Mouse (Mus musculus) splenic B cell, adult 2 months (primary cell): ENCODE data around the gene Olfr690.

ENCODE experiments used
- DNase-seq: peaks from one replicate; pipeline ENCODE4 v3.0.0-alpha.2; 2011; ENCODE audit warnings: low read depth, low spot score
- H3K27me3 ChIP-seq: 2 replicates; pipeline ENCODE4 v1.6.1; 2012; ENCODE audit warnings: mild to moderate bottlenecking, low read length, moderate library complexity, mixed read lengths; ENCODE audit not compliant: control insufficient read depth, poor library complexity, insufficient read depth, severe bottlenecking
- H3K36me3 ChIP-seq: 2 replicates; pipeline ENCODE4 v1.6.1; 2012; ENCODE audit warnings: mild to moderate bottlenecking, low read length, moderate library complexity, mixed read lengths; ENCODE audit not compliant: control insufficient read depth, poor library complexity, insufficient read depth, severe bottlenecking

Olfr690 gene

DNA sequence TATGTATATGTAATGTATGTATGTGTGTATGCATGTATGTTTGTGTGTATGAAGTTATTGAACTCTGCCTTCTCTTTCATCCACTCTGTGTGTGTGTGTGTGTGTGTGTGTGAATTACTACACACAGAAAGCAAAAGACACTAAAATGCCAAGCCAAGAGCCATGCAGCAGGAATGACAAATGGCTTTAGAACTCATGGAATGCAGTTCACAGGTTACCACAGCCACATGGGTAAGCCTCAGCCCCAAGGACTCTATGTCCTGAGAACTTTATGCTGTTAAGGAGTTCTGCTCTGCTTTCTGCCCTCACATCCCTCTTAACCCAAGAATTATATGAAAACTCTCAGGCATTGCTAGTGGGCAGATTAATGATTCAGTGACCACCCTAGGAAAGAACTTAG, 43.9 kb downstream of the Olfr690 start:
- Histone ChIP-seq H3K36me3 (no peaks in the 10 kb centered on the region), H3K27me3 (no peaks in the 10 kb centered on the region)
- no peak for DNase-seq

DNA sequence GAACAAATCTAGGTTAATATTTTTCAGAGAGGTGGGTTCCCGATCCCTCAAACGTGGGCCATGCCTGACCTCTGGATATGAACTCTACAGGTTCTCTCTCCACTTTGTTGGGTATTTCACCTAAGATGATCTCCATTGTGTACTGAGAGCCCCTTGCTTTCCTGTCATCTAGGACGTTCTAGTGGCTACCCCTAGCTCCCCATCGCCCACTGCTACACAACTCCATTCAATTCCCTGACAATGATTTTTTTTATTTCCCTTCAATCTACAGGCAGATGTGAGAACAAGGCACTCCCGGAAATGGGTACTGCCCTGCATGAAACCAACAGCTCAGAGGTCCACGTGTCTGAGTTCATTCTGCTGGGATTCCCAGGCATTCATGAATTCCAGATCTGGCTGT, 46.1 kb downstream of the Olfr690 start, which contains the start of gene Olfr688:
Gene Olfr688 (plus strand): TSS at position 301 of the 400 bp plus-strand sequence.
- DNase-seq = no peak
- Histone ChIP-seq H3K36me3 (no peaks in the 10 kb centered on the region), H3K27me3 (no peaks in the 10 kb centered on the region)
